Mouse (Mus musculus): ENCODE results near the gene Rpl23.
A peak's percentile ranks its signal among the peaks of the same experiment; 100 is the strongest.
"Not testable (repeated sequence)": the region's sequence is repeated elsewhere in the genome, so short reads cannot be mapped to it uniquely, and the experiment has no call there.

Gene Rpl23

DNA sequence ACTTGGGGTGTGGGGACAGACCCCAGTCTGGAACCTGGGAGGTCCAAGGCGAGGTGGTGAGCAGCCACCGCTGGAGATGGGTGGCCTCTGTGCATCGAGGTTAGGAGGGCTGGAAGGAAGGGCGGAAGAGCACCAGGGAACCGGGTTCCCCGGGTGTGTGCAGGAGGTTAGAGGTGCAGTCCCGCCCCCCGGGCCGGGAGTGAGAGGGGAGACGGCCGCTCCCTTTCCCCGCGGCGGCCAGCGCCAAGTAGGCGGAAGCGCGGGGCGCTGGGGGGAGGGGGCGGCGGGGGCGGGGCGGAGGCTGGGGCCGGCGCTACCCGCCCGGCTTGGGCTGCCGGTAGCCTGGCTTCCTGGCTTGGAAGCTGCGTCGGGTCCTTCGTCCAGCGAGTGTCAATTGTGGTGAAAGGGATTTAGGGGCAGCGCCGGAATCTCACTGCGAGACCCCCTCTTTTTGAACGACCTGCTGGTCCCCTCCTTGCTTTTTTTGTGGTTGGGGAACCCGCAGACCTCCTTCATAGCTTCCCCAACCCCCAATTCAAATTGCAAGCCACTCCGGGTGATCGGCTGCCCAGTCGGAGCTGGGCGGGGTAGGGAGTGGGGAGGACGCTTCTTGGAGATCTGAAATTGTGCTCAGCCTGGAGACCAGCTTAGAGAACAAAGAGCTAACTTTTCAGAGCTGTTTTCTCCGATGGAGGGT, 17.9 kb upstream of the Rpl23 start:
- peak; percentile 34 to 72 for DNase-seq (ENCODE audit: low spot score in 2 of 2)

DNA sequence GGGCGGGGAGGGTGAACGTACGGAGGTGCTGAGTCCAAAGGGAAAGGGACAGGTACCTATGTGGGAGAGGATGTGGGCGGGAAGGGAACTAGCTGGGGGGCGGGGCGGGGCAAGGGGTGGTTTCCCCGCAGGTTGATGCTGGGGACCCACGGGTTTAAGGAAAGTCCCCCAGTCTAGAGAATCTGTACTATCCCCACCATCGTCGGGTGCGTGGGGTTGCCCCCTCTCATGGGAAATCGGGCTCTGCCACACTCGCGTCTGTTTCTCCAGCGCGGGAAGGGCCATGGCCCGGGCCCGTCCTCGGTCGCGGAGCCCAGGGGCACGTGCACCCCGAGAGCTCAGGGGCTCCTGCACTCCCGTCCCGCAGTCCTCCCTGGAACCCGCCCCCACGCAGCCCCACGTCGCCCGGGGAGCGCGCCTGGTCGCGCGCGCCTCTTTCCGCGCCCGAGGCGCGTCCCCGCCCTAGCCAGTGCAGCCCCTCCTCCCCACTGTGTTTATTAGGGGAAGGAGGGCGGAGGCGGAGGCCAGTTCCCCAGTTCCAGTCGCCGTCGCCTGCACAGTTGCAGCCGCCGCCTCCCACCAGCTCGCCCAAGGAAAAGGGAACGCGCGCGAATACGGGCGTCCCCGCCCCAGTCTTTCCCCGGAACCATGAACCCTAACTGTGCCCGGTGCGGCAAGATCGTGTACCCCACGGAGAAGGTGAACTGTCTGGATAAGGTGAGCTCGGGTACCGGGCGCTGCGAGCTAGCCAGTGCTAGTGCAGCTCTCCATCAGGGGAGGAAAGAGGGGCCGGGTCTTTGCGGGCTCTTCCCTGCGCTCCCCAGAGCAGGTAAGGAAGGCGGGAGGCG, 17.1 kb upstream of the Rpl23 start:
- peak; percentile 72 to 78 for DNase-seq (ENCODE audit: low spot score in 2 of 2)

DNA sequence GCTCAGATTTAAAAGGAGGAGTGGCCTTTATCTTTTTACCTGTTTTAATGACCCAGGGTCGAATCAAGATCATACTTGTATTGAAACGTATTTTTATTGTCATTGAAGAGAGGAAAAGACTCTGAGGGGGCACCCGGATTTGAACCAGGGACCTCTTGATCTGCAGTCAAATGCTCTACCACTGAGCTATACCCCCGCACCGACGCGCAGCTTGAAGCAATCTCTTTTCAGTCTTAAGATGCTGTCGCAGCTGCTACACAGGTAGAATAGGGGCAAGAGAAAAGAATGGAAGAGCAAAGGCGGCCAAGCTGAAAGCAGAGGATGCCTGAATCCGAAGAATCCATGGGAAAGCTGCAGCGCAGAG, 16.5 kb upstream of the Rpl23 start, which contains the start of gene Lasp1:
TSS of gene Lasp1 (plus strand) at position 219 of the 364 bp plus-strand sequence.
- peak; percentile 74 to 88 for DNase-seq (ENCODE audit: low spot score in 2 of 2)

GRCm38 (mm10) chr11:97798083-97798435, 15.8 kb upstream of the Rpl23 start:
- DNase-seq (ENCODE audit: low spot score in 2 of 2): no peak

DNA sequence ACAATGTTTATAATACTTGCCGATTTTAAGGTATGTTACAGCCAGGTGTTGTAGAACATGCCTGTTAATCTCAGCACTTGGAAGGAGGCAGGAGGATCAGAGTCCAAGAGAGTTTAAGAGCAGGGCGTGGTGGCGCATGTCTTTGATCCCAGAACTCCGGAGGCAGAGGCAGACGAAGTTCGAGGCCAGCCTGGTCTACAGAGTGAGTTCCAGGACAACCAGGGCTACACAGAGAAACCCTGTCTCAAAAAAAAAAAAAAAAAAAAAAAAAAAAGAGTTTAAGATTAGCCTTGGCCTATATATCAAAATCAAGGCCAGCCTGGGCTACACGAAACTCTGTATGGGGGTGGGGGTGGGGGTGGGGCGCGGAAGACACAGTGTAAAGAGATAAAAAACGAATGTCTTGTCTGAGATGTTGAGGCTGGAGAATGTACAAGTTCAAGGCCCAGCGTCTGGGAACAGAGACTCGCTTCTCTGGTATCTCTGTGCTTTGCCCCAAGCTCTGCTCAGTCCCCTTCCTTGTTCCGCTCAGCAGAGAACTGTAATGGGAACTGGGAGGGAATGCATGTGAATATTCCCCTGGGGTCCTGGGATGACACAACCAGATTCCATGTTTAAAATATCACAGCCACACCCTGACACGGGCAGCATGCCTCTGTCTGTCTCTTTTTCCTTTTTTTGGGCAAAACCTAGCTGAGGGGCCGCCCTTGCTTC, 15.3 kb upstream of the Rpl23 start:
- no peak for DNase-seq (ENCODE audit: low spot score in 2 of 2)

GRCm38 (mm10) chr11:97796910-97797309, 14.7 kb upstream of the Rpl23 start:
- DNase-seq (ENCODE audit: low spot score in 2 of 2): peak in 1 of 2 experiments; percentile 70

DNA sequence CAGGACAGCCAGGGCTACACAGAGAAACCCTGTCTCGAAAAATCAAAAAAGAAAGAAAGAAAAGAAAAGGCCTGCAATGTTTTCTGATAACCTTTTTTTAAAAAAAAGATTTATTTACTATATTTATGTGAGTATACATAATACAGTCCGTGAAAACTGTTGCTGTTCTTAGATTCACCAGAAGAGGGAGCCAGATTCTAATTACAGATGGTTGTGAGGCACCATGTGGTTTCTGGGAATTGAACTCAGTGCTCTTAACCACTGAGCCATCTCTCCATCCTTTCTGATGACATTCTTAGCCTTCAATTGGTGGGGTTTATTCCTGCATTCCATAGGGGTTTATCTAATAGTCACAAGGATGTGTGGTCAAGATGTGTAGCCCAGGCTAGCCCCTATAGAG, 10.9 kb upstream of the Rpl23 start:
- peak in 1 of 2 experiments; percentile 52 for DNase-seq (ENCODE audit: low spot score in 2 of 2)

DNA sequence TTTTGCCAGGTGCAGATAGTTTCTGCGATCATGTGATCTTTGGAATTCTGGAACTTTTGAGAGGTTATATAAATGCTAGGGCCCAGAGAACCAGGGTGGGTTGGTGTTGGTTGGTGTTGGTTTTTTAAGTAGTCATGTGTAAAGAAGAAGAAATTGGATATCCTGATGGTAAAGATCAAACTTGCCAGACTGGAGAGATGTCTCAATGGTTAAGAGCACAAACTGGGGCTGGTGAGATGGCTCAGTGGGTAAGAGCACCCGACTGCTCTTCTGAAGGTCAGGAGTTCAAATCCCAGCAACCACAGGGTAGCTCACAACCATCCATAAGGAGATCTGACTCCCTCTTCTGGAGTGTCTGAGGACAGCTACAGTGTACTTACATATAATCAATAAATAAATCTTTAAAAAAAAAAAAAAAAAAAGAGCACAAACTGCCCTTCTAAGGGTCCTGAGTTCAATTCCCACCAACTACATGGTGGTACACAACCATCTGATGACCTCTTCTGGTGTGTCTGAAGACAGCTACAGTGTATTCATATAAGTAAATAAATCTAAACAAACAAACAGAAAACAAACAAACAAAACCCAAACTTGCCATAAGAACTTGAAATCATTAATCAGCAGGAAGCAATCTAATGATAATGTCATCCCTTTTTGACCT, 8.7 kb upstream of the Rpl23 start:
- DNase-seq (ENCODE audit: low spot score in 2 of 2): not testable (repeated sequence)

DNA sequence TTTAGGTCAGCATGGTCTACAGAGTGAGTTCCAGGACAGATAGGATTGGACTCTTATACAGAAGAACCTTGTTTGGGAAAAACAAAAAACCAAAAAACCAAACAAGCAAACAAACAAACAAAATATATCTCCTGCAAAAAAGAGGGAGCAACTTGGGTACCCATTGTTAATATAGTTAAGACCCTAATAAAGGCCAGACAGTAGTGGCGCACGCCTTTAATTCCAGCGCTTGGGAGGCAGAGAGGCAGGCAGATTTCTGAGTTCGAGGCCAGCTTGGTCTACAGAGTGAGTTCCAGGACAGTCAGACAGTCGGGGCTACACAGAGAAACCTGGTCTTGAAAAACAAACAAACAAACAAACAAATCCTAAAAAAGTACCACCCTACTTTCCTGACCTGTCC, 7.5 kb upstream of the Rpl23 start:
- DNase-seq (ENCODE audit: low spot score in 2 of 2): no peak

GRCm38 (mm10) chr11:97787961-97788360, 5.7 kb upstream of the Rpl23 start:
- no peak for DNase-seq (ENCODE audit: low spot score in 2 of 2)

DNA sequence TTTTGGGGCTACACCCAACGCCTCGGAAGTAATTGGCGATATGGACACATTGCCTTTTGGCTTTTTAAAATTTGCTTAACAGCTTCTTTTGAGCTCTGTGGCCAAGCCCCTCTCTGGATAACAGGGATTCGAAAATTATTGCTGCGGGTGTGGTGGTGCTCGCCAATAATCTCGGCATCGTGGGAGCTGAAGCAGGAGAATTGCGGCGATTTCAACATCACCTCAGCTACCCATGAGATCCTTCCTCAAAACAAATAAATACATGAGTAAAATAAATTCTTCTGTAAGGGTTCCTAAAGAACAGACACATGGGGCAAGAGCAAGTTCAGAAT, 293 bp upstream of the Rpl23 start:
- no peak for DNase-seq (ENCODE audit: low spot score in 2 of 2)

GRCm38 (mm10) chr11:97781478-97781831, 782 bp downstream of the Rpl23 start:
- DNase-seq (ENCODE audit: low spot score in 2 of 2): no peak

- DNase-seq (ENCODE audit: low spot score in 2 of 2): no peak
Measured at GRCm38 (mm10) chr11:97779968-97780701, 2.1 kb downstream of the Rpl23 start.

DNA sequence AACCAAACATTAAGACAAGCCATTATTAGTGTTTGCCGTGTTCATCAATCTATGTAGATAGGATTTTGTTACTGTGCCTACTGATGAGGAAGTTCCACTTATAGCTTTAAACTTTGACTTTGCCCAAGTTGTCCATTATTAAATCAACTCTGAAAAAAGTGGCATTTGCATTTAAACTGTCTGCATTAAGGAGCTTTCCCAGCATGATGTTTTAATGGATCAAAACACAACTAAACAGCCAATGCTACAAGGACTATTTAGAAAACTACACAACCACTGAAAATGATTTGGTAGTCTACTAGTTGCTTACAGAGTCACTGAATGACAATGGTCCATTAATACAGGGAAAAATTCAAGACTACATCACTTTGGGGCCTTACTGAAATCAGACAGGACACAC, 3.3 kb downstream of the Rpl23 start:
- no peak for DNase-seq (ENCODE audit: low spot score in 2 of 2)

- peak in 1 of 2 experiments; percentile 54 for DNase-seq (ENCODE audit: low spot score in 2 of 2)
Measured at GRCm38 (mm10) chr11:97777129-97777529, 5.1 kb downstream of the Rpl23 start.

- no peak for DNase-seq (ENCODE audit: low spot score in 2 of 2)
Measured at GRCm38 (mm10) chr11:97776497-97777128, 5.6 kb downstream of the Rpl23 start.

DNA sequence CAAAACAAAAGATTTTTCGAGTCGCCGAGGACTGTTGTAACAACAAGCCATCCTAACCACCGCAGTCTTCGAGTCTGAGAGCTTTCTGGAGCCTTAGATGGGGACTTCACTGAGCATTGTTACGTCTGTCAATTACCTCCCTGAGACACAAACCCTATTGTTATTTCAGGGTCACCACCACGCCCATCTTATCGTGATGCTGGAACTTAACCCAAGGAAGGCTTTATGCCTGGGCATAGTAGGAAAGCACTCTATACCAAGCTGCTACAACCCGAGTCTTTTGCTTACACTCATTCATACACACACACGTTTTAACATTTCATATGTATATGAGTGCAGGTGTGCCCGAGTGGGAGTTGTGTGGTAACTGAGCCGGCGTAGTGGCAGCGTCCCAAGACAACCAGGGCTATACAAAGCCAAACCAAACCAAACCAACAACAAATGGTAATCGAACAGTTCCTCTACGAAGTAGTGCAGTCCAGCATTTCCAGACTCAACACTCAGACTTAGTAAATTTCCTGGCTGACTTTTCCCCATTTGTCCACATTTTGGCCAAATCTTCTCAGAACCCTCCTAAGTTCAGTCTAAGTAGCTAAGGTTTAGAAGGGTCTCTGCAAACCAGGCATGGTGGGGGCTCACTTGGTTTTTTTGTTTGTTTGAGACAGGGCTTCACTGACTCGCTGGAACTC, 6.3 kb downstream of the Rpl23 start, which contains the start of gene 1700001P01Rik:
TSS of gene 1700001P01Rik (minus strand) at position 111 of the 689 bp plus-strand sequence.
- DNase-seq (ENCODE audit: low spot score in 2 of 2): no peak

DNA sequence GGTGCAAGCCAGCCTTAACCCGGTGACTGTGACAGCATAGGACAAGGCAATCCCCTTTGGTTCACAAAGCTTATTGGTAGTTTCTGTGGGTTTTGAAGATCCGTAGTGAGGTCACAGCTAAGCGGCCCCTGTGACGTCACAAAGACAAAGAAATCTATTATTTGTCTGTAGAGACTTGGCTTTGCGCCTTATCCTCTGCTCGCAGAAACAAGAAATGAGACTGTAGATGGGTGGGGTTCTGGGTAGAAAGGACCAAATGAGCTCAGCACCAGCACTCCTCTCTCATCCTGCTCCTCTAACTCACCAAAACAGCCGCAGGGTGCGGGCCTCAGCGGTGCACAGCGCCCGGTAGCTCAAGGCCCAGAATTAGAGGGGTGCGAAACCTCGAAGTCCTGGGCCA, 7.1 kb downstream of the Rpl23 start:
- DNase-seq (ENCODE audit: low spot score in 2 of 2): no peak

GRCm38 (mm10) chr11:97771410-97771809, 10.8 kb downstream of the Rpl23 start:
- no peak for DNase-seq (ENCODE audit: low spot score in 2 of 2)

GRCm38 (mm10) chr11:97769704-97770103, 12.5 kb downstream of the Rpl23 start:
- no peak for DNase-seq (ENCODE audit: low spot score in 2 of 2)
